Mouse (Mus musculus): Measurements from ENCODE around the gene Hsd3b2. TPM values are rescaled to one million over a fixed set of nuclear protein-coding genes. Genes with fewer than 3 reads are reported as not detected.

Hsd3b2 gene
- polyA plus RNA-seq, 1 experiment from 2014 or later: 0.76 TPM

GRCm38 (mm10) chr3:98680786-98681185 is 43.6 kb downstream of the Hsd3b2 start:
- H3K4me2 ChIP-seq (ENCODE audit: low read depth, low read length): no peak overlapping the region
- H3K4me1 ChIP-seq (ENCODE audit: control insufficient read depth, low read depth, low read length): no peaks in the 10 kb centered on the region
- H3K9ac ChIP-seq (ENCODE audit: low read depth, low read length): no peak overlapping the region
- H3K36me3 ChIP-seq (ENCODE audit: control insufficient read depth, insufficient read depth): no peaks in the 10 kb centered on the region
- no peak overlapping the region for H3K27ac ChIP-seq (ENCODE audit: low read length)
- H3K4me3 ChIP-seq (ENCODE audit: low read depth, low read length): no peak overlapping the region
- ATAC-seq (ENCODE audit: low read depth): no peak
- H3K27me3 ChIP-seq (ENCODE audit: control insufficient read depth, insufficient read depth, low read depth, low read length): no peaks in the 10 kb centered on the region
- no peaks in the 10 kb centered on the region for H3K9me3 ChIP-seq (replicated peaks; ENCODE audit: control insufficient read depth, low read length)

Other genes with a start within 250 kb of the Hsd3b2 start
- 0.12 TPM in 1 of 2 replicates, not detected in the other for gene Hsd3b4, start 214.0 kb downstream of the Hsd3b2 start, polyA plus RNA-seq (2015; fragmentation: Nextera tagmentation; extraction: Ambion mirVana)
- gene Gm10681, start 135.7 kb downstream of the Hsd3b2 start, polyA plus RNA-seq (2015; fragmentation: Nextera tagmentation; extraction: Ambion mirVana): 0.12 TPM in 1 of 2 replicates, not detected in the other
- gene Hsd3b5, start 94.3 kb downstream of the Hsd3b2 start, polyA plus RNA-seq (2015; fragmentation: Nextera tagmentation; extraction: Ambion mirVana): 0.09 TPM in 1 of 2 replicates, not detected in the other
- 15.5 and 19.9 TPM in 2 replicates for gene Hsd3b3, start 38.6 kb upstream of the Hsd3b2 start, polyA plus RNA-seq (2015; fragmentation: Nextera tagmentation; extraction: Ambion mirVana)
- gene Hsd3b6, start 89.9 kb upstream of the Hsd3b2 start, polyA plus RNA-seq (2015; fragmentation: Nextera tagmentation; extraction: Ambion mirVana): 4.2 and 5.3 TPM in 2 replicates
- 32.1 and 38.9 TPM in 2 replicates for gene Hsd3b1, start 135.3 kb upstream of the Hsd3b2 start, polyA plus RNA-seq (2015; fragmentation: Nextera tagmentation; extraction: Ambion mirVana)
- 19.8 and 24.0 TPM in 2 replicates for gene Hao2, start 168.7 kb upstream of the Hsd3b2 start, polyA plus RNA-seq (2015; fragmentation: Nextera tagmentation; extraction: Ambion mirVana)

Measured in liver, embryonic 16.5 days (tissue).